Mouse (Mus musculus) yolk sac, embryonic 10.5 days (tissue): ENCODE measurements at regions not wholly inside any gene's neighbourhood (a gene's known extent, or its start where the extent isn't known, plus 50 kb on each side); places are given as distances from the start of the nearest gene placed in this dataset.

Experiments used
- DNase-seq: peaks from one replicate; pipeline ENCODE4 v3.0.0-alpha.2; 2017; ENCODE audit warnings: low spot score

GRCm38 (mm10) chr10:37322310-37322709 lies 183.6 kb upstream of the Marcks start:
- DNase-seq, result no peak

GRCm38 (mm10) chr10:37321171-37321570 lies 182.5 kb upstream of the Marcks start:
- no peak for DNase-seq

GRCm38 (mm10) chr10:37319746-37320430 lies 181.2 kb upstream of the Marcks start:
- no peak for DNase-seq

- no peak for DNase-seq
Observed at GRCm38 (mm10) chr10:37316701-37317100, 178.0 kb upstream of the Marcks start.

- no peak for DNase-seq
Observed at GRCm38 (mm10) chr10:37315804-37316203, 177.1 kb upstream of the Marcks start.

- DNase-seq, result no peak
Observed at GRCm38 (mm10) chr10:37314746-37315430, 176.2 kb upstream of the Marcks start.

GRCm38 (mm10) chr10:37313461-37313860 lies 174.7 kb upstream of the Marcks start:
- no peak for DNase-seq

- DNase-seq, result no peak
Observed at GRCm38 (mm10) chr10:37310266-37310945, 171.7 kb upstream of the Marcks start.

GRCm38 (mm10) chr10:37304656-37305055 lies 165.9 kb upstream of the Marcks start:
- DNase-seq, result no peak

- no peak for DNase-seq
Observed at GRCm38 (mm10) chr10:37300181-37300889, 161.6 kb upstream of the Marcks start.

- no peak for DNase-seq
Observed at GRCm38 (mm10) chr10:37298689-37299421, 160.1 kb upstream of the Marcks start.

GRCm38 (mm10) chr10:37294231-37294630 lies 155.5 kb upstream of the Marcks start:
- DNase-seq, result no peak

- DNase-seq, result no peak
Observed at GRCm38 (mm10) chr10:37293292-37293691, 154.6 kb upstream of the Marcks start.

GRCm38 (mm10) chr10:37291639-37292495 lies 153.1 kb upstream of the Marcks start:
- no peak for DNase-seq

GRCm38 (mm10) chr10:37289964-37290704 lies 151.4 kb upstream of the Marcks start:
- no peak for DNase-seq

GRCm38 (mm10) chr10:37286305-37286704 lies 147.6 kb upstream of the Marcks start:
- no peak for DNase-seq

- no peak for DNase-seq
Observed at GRCm38 (mm10) chr10:37282951-37283350, 144.2 kb upstream of the Marcks start.

- DNase-seq, result no peak
Observed at GRCm38 (mm10) chr10:37280823-37281222, 142.1 kb upstream of the Marcks start.

- no peak for DNase-seq
Observed at GRCm38 (mm10) chr10:37280150-37280820, 141.6 kb upstream of the Marcks start.

- DNase-seq, result no peak
Observed at GRCm38 (mm10) chr10:37279316-37279715, 140.6 kb upstream of the Marcks start.
